8 mouse cellular contexts compared by ENCODE assay signal in the genomic region with DNA sequence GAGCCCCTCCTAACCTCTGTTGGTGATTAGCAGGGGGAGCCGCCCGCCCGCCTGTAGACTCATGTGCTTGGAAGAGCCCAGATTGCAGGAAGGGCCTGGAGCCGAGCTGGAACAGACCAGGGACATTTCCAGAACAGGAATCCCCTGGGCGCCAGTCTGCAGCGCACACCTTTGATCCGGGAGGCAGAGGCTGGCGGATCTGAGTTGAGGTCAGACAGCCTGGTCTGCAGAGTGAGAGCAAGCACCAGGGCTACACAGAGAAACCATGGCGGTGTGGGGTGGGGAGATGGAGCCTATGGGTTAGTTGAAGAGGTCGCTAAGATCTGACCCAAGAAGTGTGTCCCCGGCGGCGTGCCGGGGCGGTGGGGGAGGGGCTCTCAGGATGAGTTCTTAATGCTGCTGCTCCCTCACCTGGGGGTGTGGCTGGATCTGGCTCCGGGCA. TPM values are rescaled to one million over a fixed set of nuclear protein-coding genes. Genes with fewer than 3 reads are reported as not detected.
DNase-seq lines count a peak whose midpoint lies in the region; ATAC-seq and TF ChIP-seq lines count a peak whose summit lies in the region.

No protein-coding gene starts in this region.

- H3K27me3 ChIP-seq in midbrain, embryonic 10.5 days (ENCODE audit: low read depth, poor library complexity, severe bottlenecking), result peaks cover 5% of the 10 kb centered on the region
- no peaks in the 10 kb centered on the region for H3K27me3 ChIP-seq in midbrain, embryonic 16.5 days (ENCODE audit: control insufficient read depth, insufficient read depth, low read depth, low read length)
- no peaks in the 10 kb centered on the region for H3K27me3 ChIP-seq in liver, embryonic 11.5 days (replicated peaks; ENCODE audit: control insufficient read depth, insufficient read depth, low read length)

- H3K27ac ChIP-seq in midbrain, embryonic 10.5 days (replicated peaks), result 0 out of 2 replicates have a peak overlapping the region, but pooled peaks have one; percentile 35
- H3K27ac ChIP-seq in midbrain, embryonic 16.5 days (ENCODE audit: low read length), result no peak overlapping the region
- H3K27ac ChIP-seq in bone marrow, adult 2 months (ENCODE audit: control insufficient read depth, insufficient read depth, low read depth, low read length, poor library complexity), result peak overlapping the region; percentile 80
- H3K27ac ChIP-seq in liver, embryonic 11.5 days (ENCODE audit: low read depth, low read length), result peak overlapping the region; percentile 61

- H3K9ac ChIP-seq in midbrain, embryonic 16.5 days (ENCODE audit: low read depth, low read length), result no peak overlapping the region
- H3K9ac ChIP-seq in liver, embryonic 11.5 days (ENCODE audit: low read depth, low read length), result peak overlapping the region; percentile 34; the same call in 1 of the 2 replicates

- peaks cover 71% of the 10 kb centered on the region for H3K4me1 ChIP-seq in midbrain, embryonic 10.5 days
- peaks cover 13% of the 10 kb centered on the region for H3K4me1 ChIP-seq in midbrain, embryonic 16.5 days (ENCODE audit: control insufficient read depth, insufficient read depth, low read length)
- H3K4me1 ChIP-seq in bone marrow, adult 2 months (ENCODE audit: control insufficient read depth, insufficient read depth, low read length), result peaks cover 19% of the 10 kb centered on the region
- H3K4me1 ChIP-seq in liver, embryonic 11.5 days (replicated peaks; ENCODE audit: control insufficient read depth, insufficient read depth, low read length), result peaks cover 89% of the 10 kb centered on the region

- H3K4me3 ChIP-seq in midbrain, embryonic 10.5 days, result peak overlapping the region; percentile 12; the same call in 1 of the 2 replicates
- H3K4me3 ChIP-seq in midbrain, embryonic 16.5 days (ENCODE audit: low read depth, low read length), result no peak overlapping the region
- H3K4me3 ChIP-seq in bone marrow, adult 2 months (replicated peaks; ENCODE audit: control insufficient read depth, low read depth, low read length), result peak overlapping the region; percentile 64
- H3K4me3 ChIP-seq in liver, embryonic 11.5 days (ENCODE audit: low read depth, low read length), result no peak overlapping the region

- 15% methylated on average over 16 of the region's 16 CpGs for WGBS in midbrain, embryonic 10.5 days
- 21% methylated on average over 16 of the region's 16 CpGs for WGBS in midbrain, embryonic 16.5 days
- 32% methylated on average over 16 of the region's 16 CpGs for WGBS in bone marrow, adult 2 months
- 11% methylated on average over 16 of the region's 16 CpGs for WGBS in liver, embryonic 11.5 days

- ATAC-seq in midbrain, embryonic 16.5 days, result no peak
- no peak for ATAC-seq in liver, embryonic 11.5 days (replicated peaks; ENCODE audit: low FRiP score)

- no peak overlapping the region for H3K4me2 ChIP-seq in midbrain, embryonic 16.5 days (ENCODE audit: low read length)
- H3K4me2 ChIP-seq in liver, embryonic 11.5 days, result peak overlapping the region; percentile 53

- no peak for TF ChIP-seq POLR2A in bone marrow, adult 2 months (IDR thresholded peaks at IDR 0.05; ENCODE audit: borderline replicate concordance, control insufficient read depth, low read depth, low read length)

- no peaks in the 10 kb centered on the region for H3K9me3 ChIP-seq in midbrain, embryonic 10.5 days (replicated peaks)
- H3K9me3 ChIP-seq in midbrain, embryonic 16.5 days (replicated peaks; ENCODE audit: control insufficient read depth, low read length, poor library complexity, severe bottlenecking), result no peaks in the 10 kb centered on the region
- no peaks in the 10 kb centered on the region for H3K9me3 ChIP-seq in liver, embryonic 11.5 days (ENCODE audit: control insufficient read depth, low read length)

- DNase-seq in midbrain, embryonic 10.5 days (ENCODE audit: low spot score), result no peak
- DNase-seq in heart, postnatal 10 days, result peak; percentile 67 to 69
- DNase-seq in liver, embryonic 11.5 days (ENCODE audit: low spot score), result no peak
- no peak for DNase-seq in right cerebral cortex, postnatal 14 days
- no peak for DNase-seq in spleen, postnatal 36 days (ENCODE audit: low spot score in 2 of 2)
- DNase-seq in embryo, embryonic 10 days (ENCODE audit: low spot score), result no peak

- 0 out of 2 replicates have a peak, but pooled peaks cover 5% of the 10 kb centered on the region for H3K36me3 ChIP-seq in midbrain, embryonic 10.5 days
- no peaks in the 10 kb centered on the region for H3K36me3 ChIP-seq in midbrain, embryonic 16.5 days (ENCODE audit: control insufficient read depth, insufficient read depth, low read length)
- no peaks in the 10 kb centered on the region for H3K36me3 ChIP-seq in liver, embryonic 11.5 days (ENCODE audit: control insufficient read depth, insufficient read depth, low read length)

- intact Hi-C loops in heart, postnatal 10 days (cut with DNase I), result no loop called here

- TF ChIP-seq CTCF in bone marrow, adult 2 months (IDR thresholded peaks at IDR 0.05; ENCODE audit: control insufficient read depth, insufficient read depth, low read length), result no peak

RNA-seq across cellular contexts. Expression of a gene that starts 25.0 kb away (rescaled TPM):
- 1,126 and 1,338 TPM in 2 replicates for polyA plus RNA-seq in midbrain, embryonic 10.5 days (2016; fragmentation: Nextera tagmentation; extraction: Ambion mirVana)
- 794 and 826 TPM in 2 replicates for polyA plus RNA-seq in midbrain, embryonic 16.5 days (2015; fragmentation: Nextera tagmentation; extraction: Ambion mirVana)
- 1,167 and 1,244 TPM in 2 replicates for polyA plus RNA-seq in bone marrow, adult 2 months (2011; ENCODE audit: insufficient read depth, insufficient read length, low replicate concordance, missing spikeins)
- 100 to 1,000 TPM; 788 to 793 TPM for total RNA-seq in heart, postnatal 10 days (2021)
- 2,436 and 2,466 TPM in 2 replicates for polyA plus RNA-seq in liver, embryonic 11.5 days (2014; fragmentation: Nextera tagmentation; extraction: Ambion mirVana)

RNA-seq across cellular contexts. Expression of a gene that starts 27.8 kb away (rescaled TPM):
- polyA plus RNA-seq in midbrain, embryonic 10.5 days (2016; fragmentation: Nextera tagmentation; extraction: Ambion mirVana), result 27.9 and 28.9 TPM in 2 replicates
- 18.3 and 18.5 TPM in 2 replicates for polyA plus RNA-seq in midbrain, embryonic 16.5 days (2015; fragmentation: Nextera tagmentation; extraction: Ambion mirVana)
- polyA plus RNA-seq in bone marrow, adult 2 months (2011; ENCODE audit: insufficient read depth, insufficient read length, low replicate concordance, missing spikeins), result 32.5 and 71.6 TPM in 2 replicates
- total RNA-seq in heart, postnatal 10 days (2021), result 10 to 100 TPM; 58.9 to 64.7 TPM
- 12.4 and 14.0 TPM in 2 replicates for polyA plus RNA-seq in liver, embryonic 11.5 days (2014; fragmentation: Nextera tagmentation; extraction: Ambion mirVana)

RNA-seq across cellular contexts. Expression of a gene that starts 30.7 kb away (rescaled TPM):
- polyA plus RNA-seq in midbrain, embryonic 10.5 days (2016; fragmentation: Nextera tagmentation; extraction: Ambion mirVana), result 52.5 and 61.2 TPM in 2 replicates
- 45.1 and 46.7 TPM in 2 replicates for polyA plus RNA-seq in midbrain, embryonic 16.5 days (2015; fragmentation: Nextera tagmentation; extraction: Ambion mirVana)
- 23.3 and 38.4 TPM in 2 replicates for polyA plus RNA-seq in bone marrow, adult 2 months (2011; ENCODE audit: insufficient read depth, insufficient read length, low replicate concordance, missing spikeins)
- total RNA-seq in heart, postnatal 10 days (2021), result 10 to 100 TPM; 47.2 to 51.7 TPM
- 51.0 and 55.6 TPM in 2 replicates for polyA plus RNA-seq in liver, embryonic 11.5 days (2014; fragmentation: Nextera tagmentation; extraction: Ambion mirVana)

RNA-seq across cellular contexts. Expression of a gene that starts 49.8 kb away (rescaled TPM):
- polyA plus RNA-seq in midbrain, embryonic 10.5 days (2016; fragmentation: Nextera tagmentation; extraction: Ambion mirVana), result 15.2 and 17.0 TPM in 2 replicates
- 32.3 and 32.7 TPM in 2 replicates for polyA plus RNA-seq in midbrain, embryonic 16.5 days (2015; fragmentation: Nextera tagmentation; extraction: Ambion mirVana)
- polyA plus RNA-seq in bone marrow, adult 2 months (2011; ENCODE audit: insufficient read depth, insufficient read length, low replicate concordance, missing spikeins), result 9.0 and 13.2 TPM in 2 replicates
- 10 to 100 TPM; 14.3 to 20.2 TPM for total RNA-seq in heart, postnatal 10 days (2021)
- 14.8 and 15.2 TPM in 2 replicates for polyA plus RNA-seq in liver, embryonic 11.5 days (2014; fragmentation: Nextera tagmentation; extraction: Ambion mirVana)

Comparison
In these comparisons a context has a peak if more than half of its experiments do, and no peak if none do; other contexts are left out.
1. H3K4me3 ChIP-seq: peak in midbrain, embryonic 10.5 days (single experiment) and bone marrow, adult 2 months (single experiment); none in midbrain, embryonic 16.5 days (single experiment) and liver, embryonic 11.5 days (single experiment).
2. DNase-seq: peak in heart, postnatal 10 days (2 of 2); none in midbrain, embryonic 10.5 days (single experiment), liver, embryonic 11.5 days (single experiment), right cerebral cortex, postnatal 14 days (single experiment), spleen, postnatal 36 days (0 of 2) and embryo, embryonic 10 days (single experiment).